Mouse (Mus musculus): Measurements from ENCODE around the gene Prr12. TPM values are rescaled to one million over a fixed set of nuclear protein-coding genes. Genes with fewer than 3 reads are reported as not detected.
"Not testable (repeated sequence)": the region's sequence is repeated elsewhere in the genome, so short reads cannot be mapped to it uniquely, and the experiment has no call there.

The Prr12 gene
- total RNA-seq (2021), result 10 to 100 TPM; 40.2 to 49.7 TPM
- polyA plus RNA-seq (2012; rRNA removed), result 17.7 and 21.3 TPM in 2 replicates
- long read RNA-seq, partial matches to known transcripts, result 5 of 6 reads
- long read RNA-seq, other reads (novel, unspliced or antisense), result 1 of 6 reads

DNA sequence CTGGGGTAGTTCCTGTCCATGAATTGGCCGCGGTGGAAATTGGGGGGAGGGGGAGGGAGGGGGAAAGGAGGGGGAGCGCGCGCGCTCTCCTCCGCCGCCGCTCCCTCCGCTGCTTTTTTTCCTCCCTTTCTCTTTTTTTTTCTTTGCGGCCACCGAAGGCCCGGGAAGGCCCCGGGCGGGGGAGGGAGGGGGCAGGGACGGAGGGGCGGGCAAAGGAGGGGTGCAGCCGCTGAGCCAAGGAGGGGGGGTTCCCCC is at the start of gene Prr12:
Gene Prr12 (minus strand): TSS at position 20 of the 255 bp plus-strand sequence.
- DNase-seq, result no peak

DNA sequence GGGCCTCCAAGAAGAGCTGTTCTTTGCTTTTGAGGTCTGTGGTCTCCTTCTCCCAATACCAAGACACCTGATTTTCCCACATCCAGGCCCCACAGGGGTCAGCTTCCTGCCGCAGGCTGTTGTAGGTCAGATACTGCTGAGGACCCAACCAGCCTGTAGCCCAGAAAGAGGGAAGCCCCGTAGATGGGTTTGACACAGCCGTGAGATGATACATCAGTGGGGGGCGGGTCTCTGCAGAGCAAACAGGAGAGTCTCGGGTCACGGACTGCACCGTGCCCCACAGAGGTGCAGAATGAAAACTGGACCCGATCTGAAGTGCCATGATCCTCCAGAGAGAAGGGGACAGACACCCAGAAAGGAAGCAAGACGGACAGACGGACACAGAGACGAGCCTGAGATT is 49.8 kb upstream of the Prr12 start:
- no peak for DNase-seq

DNA sequence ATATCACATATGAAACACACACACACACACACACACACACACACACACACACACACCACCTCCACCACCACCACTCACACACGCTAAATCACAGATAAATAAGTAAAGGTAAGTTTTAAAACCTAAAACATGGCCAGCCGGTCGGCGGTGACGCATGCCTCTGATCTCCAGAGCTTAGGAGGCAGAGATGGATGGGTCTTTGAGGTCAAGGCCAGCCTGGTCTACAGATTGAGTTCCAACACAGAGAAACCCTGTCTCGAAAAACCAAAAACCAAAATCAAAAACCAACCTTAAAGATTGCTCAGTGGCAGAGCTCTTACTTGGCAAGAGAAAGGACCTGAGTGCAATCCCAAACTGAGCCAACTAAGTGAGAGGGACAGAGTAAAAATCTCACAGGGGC is 47.4 kb upstream of the Prr12 start:
- peak; percentile 72 for DNase-seq

DNA sequence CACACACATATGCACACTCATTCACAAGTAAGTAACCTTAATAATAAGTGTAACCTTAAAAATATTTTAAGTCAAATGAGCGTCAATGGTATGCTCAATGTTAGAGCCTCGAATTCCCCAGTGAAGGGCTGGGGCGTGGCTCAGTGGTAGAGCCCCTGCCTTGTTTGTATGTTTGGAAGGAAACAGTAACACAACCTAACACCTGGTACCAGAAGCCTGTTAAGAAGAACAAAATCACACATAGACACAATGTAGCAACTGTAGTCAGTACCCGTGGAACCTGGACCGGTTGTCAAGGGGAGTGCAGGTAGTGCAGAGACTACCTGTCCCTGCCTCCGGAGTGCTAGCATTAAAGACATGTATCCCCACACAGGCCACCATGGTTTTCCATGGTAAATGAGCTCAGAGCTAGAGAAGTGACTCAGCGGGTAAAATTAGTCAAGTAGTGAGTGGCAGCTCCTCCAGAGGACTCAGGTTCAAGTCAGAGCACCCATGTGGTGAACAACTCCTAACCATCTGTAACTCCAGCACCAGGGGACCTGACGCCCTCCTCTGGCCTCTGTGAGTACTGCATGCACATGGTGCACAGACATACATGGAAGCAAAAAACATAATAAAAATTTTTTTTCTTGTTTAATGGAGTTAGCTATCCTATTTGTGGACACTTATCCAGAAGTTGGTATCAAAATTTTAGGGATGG is 46.0 kb upstream of the Prr12 start:
- DNase-seq, result no peak

DNA sequence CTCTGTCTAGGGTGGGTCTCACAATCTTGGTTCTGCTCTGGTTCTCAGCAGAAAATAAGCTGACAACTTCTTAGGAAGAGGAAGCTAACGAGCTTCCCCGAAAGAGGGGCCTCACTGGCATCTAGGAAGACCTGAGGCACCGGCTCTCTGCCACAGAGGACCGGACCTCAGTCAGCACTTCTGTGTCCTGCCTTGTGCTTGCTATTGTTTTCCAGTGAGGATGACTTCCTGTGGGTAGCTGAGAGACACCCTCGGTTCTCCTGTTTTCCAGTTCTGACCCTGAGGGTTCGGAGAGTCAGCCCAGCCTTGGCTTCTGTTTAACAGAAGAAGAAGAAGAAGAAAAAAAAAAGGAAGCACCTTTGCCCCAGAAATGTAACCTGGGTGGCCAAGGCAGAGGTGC is 44.8 kb upstream of the Prr12 start:
- no peak for DNase-seq

DNA sequence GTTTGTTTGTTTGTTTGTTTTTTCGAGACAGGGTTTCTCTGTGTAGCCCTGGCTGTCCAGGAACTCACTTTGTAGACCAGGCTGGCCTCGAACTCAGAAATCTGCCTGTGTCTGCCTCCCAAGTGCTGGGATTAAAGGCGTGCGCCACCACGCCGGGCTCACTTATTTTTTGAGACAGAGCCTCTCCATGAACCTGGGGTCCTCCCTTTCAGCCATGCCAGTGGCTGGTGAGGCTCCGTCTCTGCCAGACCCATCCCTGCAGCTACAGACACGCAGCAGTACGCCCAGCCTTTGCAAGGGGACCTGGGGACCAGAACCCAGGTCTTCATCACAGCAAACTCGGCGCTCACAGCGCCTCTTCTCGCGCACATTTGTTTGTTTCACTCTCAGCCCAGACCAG is 43.3 kb upstream of the Prr12 start:
- DNase-seq, result not testable (repeated sequence)

DNA sequence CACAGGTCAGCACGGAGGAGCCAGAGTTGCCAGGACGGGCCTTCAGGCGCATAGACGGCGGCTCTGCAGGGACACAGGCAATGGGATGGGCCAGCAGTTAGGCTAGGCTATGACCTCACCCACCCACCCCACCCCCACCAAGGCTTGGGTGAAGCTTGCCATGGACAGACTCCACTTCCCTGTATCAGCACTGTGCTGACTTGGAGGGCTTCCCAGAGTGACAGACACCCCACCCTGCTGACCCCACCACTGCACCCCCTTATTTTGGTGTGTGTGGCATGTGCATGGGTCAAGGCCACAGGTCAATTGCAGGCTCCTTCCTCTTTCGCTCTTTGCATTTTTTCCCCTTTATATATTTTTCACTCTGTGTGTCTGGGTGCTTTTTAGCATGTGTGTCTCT is 42.7 kb upstream of the Prr12 start:
- DNase-seq, result no peak

DNA sequence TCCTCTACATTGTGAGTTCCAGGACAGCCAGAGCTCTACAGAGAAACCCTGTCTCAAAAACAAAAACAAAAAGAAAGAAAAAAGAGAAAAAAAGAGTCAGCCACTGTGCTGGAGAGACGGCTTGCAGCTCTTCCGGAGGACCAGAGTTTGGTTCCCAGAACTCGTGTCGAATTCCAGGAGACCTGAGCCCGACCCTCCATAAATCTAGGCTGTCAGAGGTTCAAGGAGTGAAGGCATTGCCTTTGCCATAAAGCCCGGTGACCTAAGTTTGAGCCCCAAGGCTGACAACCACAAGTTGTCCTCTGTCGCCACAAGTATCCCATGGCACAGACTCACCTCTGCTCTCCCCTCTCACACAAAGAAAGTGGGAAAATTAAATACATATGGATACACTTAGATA is 41.4 kb upstream of the Prr12 start:
- DNase-seq, result no peak

DNA sequence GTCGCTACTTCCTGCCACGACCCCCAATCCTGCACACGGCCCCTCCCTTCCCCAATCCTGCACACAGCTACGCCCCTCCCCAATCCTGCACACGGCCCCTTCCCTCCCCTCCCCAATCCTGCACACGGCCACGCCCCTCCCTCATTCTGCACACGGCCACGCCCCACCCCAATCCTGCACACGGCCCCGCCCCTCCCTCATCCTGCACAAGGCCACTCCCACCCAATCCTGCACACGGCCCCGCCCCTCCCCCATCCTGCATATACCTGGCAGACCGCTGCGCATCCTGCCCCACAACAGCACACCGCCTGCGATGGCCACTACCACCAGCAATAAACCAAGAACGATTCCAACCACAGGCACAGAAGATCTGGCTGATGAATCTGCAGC is 40.8 kb upstream of the Prr12 start:
- DNase-seq, result no peak

DNA sequence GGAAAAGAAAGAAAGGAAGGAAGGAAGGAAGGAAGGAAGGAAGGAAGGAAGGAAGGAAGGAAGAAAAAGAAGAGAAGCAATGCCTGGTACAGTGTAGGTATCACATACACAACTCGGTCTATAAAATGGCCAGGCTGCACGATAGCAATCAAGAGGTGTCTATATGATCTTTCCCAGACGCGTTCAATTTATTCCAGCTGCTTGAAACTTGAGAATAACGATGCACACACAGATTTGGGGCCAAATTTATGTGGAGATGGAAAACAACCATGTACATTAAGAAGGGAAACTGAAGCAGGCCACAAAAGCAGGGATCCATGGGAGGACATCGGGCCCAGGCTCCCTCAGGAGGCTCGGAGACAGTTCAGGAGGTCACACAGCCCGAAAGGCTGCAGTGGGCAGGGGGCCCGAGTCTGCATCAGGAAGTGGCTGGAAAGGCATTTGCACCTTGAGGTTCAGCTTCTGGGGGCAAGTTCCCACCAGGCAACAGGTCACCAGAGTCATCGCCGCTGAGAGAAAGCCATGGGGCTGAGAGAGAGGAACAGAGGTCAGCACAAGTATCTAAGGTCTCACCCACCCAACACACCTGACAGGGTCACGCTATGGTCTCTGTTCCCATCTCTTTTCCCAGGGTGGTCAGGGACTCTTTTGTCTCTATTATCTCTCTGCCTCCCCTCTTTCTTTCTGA is 40.3 kb upstream of the Prr12 start:
- no peak for DNase-seq

DNA sequence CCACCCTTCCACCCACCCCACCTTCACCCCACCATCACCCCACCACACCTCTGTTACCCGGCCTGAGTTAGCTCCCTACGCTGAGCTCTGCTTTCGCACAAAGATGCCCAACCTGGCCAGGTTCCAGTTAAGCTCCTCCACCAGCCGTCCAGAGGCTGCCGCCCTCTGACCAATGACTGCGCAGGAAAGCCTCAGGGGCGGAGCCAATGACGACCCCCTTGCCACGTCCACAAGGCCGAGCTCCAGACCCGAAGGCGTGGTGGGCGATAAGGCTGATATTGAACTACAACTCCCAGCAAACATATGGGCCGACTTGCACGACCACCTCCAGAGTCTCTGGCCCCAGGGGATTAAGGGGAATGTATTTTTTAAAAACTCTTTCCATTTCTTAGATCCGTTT is 39.4 kb upstream of the Prr12 start, which contains the start of gene Rcn3:
Gene Rcn3 (minus strand): TSS at position 174 of the 400 bp plus-strand sequence.
- peak; percentile 80 for DNase-seq

DNA sequence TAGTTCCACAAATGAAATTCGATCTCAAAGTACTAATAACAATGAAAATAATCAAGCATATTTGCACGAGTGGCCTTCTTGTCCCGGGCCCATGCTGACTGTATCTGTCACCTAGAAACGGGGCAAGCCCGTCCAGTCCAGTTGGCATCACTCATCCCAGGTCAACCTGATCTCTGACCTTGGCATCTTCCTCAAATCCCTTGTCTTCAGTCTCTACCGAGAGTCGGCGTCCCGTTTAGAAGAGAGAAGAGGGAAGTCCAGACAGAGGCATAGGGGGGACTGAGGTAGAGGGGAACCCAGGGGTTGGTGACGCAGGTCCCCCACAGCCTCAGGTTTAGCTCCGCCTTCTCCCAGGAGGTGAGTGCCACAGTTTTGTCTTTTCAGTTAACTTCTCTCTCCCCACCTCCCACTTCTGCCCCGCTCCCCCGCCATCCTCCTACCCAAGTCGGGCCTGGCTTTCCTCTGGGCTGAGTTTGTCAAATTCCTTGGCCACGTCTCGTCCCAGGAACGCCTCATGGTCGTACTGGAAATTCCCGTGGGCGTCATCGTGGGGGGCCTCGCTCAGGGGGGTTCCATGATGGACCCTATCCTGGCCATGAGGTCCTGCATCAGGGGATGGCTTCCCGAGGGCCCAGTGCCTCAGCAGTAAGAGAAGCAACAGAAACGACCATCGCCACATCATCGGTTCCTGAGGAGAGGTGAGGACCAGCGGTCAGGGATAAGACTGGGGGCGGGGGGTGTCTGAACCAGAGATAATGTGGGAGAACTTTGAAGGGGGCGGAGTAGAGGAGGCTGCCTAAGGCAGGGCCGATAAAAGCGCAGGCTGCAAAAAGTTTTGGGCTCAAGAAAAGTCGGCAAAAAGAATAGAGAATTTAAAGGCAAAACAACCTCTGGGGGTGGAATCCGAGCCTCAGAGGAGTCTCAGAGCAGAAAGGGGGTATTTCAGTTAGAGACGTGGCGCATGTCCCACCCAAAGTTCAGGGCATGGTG is 38.6 kb upstream of the Prr12 start:
- DNase-seq, result no peak

DNA sequence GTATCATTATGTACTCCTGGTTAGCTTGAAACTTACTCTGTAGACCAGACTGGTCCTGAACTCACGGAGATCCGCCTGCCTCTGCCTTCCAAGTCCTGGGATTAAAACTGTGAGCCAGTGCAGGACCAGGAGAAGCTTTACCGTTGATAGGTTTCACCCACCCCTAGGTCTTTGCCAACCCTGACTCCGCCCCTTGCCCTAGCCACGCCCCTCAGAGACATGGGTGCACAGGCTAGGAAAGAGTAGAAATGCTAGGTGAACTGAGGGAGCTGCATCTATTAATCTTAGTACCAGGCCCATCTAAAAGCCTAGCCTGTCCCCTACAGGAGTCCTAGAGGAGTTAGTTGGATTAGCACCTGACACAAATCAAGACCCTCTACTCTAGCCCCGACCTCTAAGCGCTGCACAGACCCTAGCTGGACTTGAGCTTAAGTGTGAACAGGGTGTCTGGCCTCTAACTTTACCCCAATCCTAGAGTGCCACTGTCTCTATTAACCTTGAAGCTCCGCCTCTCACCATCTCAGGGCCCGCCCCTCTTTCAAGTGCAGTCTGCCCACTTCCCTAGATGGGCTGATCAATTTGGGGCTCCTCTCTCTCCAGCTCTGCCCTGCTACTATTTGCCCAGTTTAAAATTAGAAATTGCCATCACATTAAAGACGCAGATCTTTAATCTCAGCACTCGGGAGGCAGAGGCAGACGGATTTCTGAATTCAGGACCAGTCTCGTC is 37.7 kb upstream of the Prr12 start:
- no peak for DNase-seq

DNA sequence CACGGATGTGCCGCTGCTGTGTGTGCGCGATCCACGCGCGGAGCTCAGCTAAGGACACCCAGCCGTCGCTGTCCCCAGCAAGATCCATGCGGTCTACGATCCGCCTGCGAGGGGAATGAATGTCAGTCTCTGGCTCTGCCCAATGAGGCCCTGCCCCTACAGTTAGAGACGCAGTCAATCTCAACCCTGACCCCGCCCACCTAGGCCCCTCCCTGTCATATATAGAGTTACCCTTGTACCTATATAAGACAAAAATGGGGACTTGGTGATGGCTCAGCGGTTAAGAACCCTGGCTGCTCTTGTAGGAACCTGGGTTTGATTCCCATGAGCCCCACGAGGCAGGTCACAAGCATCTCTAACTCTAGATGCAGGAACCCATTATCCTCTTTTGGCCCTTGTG is 35.9 kb upstream of the Prr12 start:
- DNase-seq, result no peak

DNA sequence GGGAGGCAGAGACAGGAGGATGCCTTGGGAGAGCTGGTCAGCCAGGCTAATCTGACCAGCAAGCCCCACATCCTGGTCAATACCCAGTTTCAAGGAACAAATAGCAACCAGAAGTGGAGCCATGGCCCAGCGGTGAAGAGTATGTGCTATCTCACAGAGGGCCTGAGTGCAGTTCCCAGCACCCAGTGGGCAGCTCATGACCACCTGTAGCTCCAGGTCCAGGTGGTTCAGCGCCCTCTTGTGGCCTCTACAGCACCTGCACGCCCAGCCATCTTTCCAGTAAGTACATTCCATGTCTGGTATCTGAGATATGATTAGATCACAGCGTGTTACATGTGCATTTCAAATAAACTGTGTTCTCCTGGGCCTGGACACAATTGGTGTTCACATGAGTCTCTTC is 33.4 kb upstream of the Prr12 start:
- no peak for DNase-seq

DNA sequence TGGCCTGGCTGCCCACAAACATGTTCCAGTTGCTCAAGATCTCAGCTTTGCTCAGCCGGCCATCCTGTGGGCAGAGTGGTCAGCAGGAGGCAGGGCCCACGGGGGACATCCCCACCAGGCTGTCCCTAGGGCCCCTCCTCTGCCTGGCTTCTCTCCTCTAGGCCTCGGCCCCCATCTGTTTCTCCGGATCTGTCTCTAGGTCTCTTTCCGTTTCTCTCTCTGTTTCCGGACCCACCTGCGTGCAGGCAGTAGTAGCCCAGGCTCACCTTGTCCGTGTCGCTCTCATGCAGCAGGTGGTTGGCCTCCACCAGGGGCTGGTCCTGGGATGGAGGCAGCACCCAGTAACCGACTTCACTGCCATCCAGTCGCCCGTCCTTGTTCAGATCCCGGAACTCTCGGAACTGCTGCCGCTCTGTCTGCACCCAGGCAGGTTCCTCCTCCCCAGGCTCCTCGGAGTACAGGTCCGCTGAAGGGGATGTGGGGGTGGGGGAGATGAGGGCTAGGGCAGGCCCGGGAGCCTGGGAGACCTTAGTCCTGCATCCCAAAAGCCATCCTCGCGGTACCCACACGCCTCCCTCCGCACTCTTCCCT is 30.7 kb upstream of the Prr12 start:
- DNase-seq, result no peak

DNA sequence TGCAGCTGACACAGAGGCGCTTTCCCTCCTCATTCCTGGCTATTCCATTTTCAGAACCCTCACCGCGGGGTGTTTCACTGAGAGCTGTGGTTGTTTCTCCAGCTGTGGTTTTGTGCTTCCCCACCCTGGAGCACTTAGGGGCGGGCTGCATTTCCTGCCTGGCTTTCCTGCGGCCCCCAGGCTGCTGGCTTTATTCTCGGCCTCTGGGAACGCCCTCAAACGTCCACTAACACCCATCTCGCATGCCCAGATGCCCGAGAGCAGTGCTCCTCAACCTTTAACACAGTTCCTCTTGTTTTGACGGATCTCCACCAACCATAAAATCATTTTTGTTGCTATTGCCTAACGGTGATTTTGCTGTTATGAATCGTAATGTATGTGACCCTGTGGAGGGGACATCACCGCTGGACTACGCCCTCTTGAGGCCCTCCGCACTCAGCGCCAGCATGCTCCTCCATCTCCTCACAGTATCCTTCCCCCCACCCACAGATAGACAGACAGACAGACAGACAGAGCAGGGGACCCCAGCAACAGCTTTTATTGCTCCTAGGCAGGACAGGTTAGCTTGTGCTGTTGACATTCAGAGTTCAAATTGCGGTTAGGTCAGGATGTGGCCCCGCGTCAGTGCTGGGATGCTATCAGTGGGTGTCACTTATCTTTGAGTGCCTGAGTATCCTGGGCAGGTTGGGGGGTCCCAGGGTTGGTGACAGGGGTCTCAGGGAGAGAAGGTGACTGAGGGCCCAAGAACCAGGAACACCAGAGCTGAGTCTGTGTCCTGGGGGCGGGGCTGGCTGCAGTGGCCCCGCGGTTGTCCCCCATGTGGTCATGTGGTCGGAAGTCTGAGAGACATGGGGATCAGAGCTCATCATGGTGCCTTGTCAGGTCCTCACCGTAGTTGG is 30.0 kb upstream of the Prr12 start:
- no peak for DNase-seq

DNA sequence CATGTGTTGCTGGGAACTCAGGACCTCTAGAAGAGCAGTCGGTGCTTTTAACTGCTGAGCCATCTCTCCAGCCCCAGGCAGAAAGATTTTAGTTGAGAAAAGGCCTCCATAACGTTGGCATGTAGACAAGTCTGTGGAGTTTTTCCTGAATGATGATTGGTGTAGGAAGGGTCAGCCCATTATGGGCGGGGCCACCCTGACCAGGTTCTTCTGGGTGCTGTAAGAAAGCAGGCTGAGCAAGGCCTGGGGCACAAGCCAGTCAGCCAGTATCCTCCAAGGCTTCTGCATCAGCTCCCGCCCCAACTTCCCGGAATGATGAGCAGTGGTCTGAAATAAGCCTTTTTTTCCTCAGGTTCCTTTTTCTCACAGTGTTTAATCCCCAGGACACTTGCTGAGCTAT is 28.3 kb upstream of the Prr12 start:
- no peak for DNase-seq

DNA sequence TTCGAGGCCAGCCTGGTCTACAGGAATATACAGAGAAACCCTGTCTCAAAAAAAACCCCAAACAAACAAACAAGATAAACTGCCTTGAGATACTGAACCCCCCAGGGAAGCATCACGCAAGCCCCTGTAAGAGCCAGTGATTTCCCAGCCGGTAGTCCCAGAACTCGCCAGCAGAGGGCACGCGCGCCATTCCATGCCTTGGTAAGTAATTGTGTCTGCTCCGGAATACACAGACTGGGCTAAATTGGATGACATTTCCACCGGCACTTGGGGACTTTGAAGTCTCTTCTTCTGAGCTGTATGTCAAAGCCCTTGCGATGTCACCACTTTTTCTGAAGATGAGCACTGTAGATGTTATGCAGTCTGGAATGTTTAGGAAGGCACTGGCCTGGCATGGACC is 27.2 kb upstream of the Prr12 start:
- peak; percentile 90 for DNase-seq

DNA sequence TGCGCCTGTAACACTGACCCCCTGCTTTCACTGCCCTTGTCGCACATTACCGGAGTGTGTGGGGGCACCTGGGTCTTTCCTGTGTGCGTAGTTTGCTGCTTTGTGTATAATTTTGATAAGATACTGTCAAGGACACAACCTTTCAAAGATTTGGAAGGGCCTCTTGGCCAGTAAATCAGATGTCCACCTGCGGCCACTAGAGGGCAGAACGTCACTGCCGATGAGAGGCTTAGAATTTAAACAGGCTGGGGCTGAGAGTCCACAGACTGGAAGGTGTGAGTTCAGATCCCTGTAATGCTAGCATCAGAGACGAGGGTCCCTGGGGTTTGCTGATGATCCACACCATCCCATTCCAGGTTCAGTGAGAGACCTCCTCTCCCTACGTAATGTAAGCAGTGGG is 25.8 kb upstream of the Prr12 start:
- peak; percentile 85 for DNase-seq

DNA sequence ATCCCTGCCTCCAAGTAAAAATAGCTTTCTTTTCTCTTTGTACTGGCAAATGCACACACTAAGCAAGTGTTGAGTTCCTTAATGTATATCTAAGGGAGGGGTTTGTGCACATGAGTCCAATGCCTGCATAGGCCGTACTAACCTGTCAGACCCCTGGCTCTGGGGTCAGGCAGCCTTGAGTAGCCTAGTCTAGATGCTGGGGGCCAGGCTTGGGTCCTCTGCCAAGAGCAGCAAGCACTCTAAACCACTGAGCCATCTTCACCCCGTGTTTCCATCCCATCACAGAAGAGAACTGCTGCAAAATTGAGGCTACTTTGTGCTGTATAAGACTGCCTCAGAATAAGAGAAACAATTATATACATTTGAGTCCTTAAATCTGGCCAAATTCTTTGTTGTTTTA is 25.1 kb upstream of the Prr12 start:
- no peak for DNase-seq

Data from adrenal gland, adult 2 months (tissue).